Mouse (Mus musculus) heart, adult 2 months (tissue): ENCODE measurements at regions not wholly inside any gene's neighbourhood (a gene's known extent, or its start where the extent isn't known, plus 50 kb on each side); places are given as distances from the start of the nearest gene placed in this dataset.

Experiments used
- CTCF ChIP-seq: fragments of 200-600 bp; IDR thresholded peaks from 2 replicates; pipeline ENCODE4 v1.8.1; 2022; ENCODE audit warnings: antibody characterized with exemption, mild to moderate bottlenecking, moderate library complexity
- EP300 ChIP-seq: fragments of 200-500 bp; IDR thresholded peaks from 2 replicates; pipeline ENCODE4 v1.6.1; 2011; ENCODE audit warnings: low read depth, low read length, control low read depth; ENCODE audit not compliant: insufficient read depth
- POLR2A ChIP-seq: fragments of 200-500 bp; IDR thresholded peaks from 2 replicates; pipeline ENCODE4 v1.6.1; 2011; ENCODE audit warnings: mild to moderate bottlenecking, low read depth, low read length, control low read depth; ENCODE audit not compliant: insufficient read depth

DNA sequence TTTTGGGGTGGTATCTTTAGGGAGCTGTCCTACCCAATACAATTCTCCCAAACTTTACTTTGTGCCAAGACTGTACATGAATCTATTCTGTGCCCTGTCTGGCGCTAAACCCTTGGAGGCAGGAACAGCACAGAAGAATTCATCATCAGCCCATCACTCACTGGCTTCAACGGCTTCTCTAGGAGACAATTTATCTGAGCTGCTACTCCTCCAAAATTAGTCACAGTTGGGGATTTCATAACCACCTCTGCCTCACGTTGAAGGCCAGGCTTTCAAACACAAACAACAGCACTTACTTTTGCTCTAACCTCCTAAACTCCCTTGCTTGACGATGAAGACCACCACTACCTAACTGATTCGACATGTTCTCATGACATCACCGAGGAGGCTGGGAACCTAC, 95.1 kb upstream of the E2f7 start:
- no peak for TF ChIP-seq CTCF
- no peak for TF ChIP-seq POLR2A
- no peak for TF ChIP-seq EP300
